Mouse (Mus musculus): ENCODE results near the gene Arhgef18. TPM values are rescaled to one million over a fixed set of nuclear protein-coding genes. Genes with fewer than 3 reads are reported as not detected.

Gene Arhgef18
- polyA plus RNA-seq, 1 experiment from 2014 or later: 12.1 TPM

- no peak overlapping the region for H3K27ac ChIP-seq (ENCODE audit: low read length)
- no peak overlapping the region for H3K9ac ChIP-seq (ENCODE audit: low read depth, low read length)
- no peaks in the 10 kb centered on the region for H3K9me3 ChIP-seq (replicated peaks; ENCODE audit: control insufficient read depth, low read length, poor library complexity, severe bottlenecking)
- H3K27me3 ChIP-seq (ENCODE audit: control insufficient read depth, insufficient read depth, low read depth, low read length): no peaks in the 10 kb centered on the region
- ATAC-seq: no peak
- H3K4me2 ChIP-seq (ENCODE audit: low read length): no peak overlapping the region
- 93% methylated on average over 5 of the region's 5 CpGs for WGBS
- no peak overlapping the region for H3K4me3 ChIP-seq (ENCODE audit: low read depth, low read length)
- H3K36me3 ChIP-seq (ENCODE audit: control insufficient read depth, insufficient read depth, low read length): peaks cover 4% of the 10 kb centered on the region; the same call in 1 of the 2 replicates
- H3K4me1 ChIP-seq (ENCODE audit: control insufficient read depth, insufficient read depth, low read length): no peaks in the 10 kb centered on the region
These were observed 32.4 kb downstream of the Arhgef18 start for GRCm38 (mm10) chr8:3425217-3425616.

GRCm38 (mm10) chr8:3426211-3426610 is 33.4 kb downstream of the Arhgef18 start:
- WGBS: 89% methylated on average over 3 of the region's 3 CpGs
- no peak for ATAC-seq

GRCm38 (mm10) chr8:3428426-3428825 is 35.6 kb downstream of the Arhgef18 start:
- Histone ChIP-seq H3K9me3 (replicated peaks; ENCODE audit: control insufficient read depth, low read length, poor library complexity, severe bottlenecking) (no peaks in the 10 kb centered on the region), H3K4me1 (ENCODE audit: control insufficient read depth, insufficient read depth, low read length) (no peaks in the 10 kb centered on the region), H3K9ac (ENCODE audit: low read depth, low read length) (no peak overlapping the region), H3K4me2 (ENCODE audit: low read length) (no peak overlapping the region), H3K36me3 (ENCODE audit: control insufficient read depth, insufficient read depth, low read length) (peaks cover 14% of the 10 kb centered on the region; the same call in 1 of the 2 replicates), H3K27me3 (ENCODE audit: control insufficient read depth, insufficient read depth, low read depth, low read length) (no peaks in the 10 kb centered on the region), H3K27ac (ENCODE audit: low read length) (no peak overlapping the region), H3K4me3 (ENCODE audit: low read depth, low read length) (no peak overlapping the region)
- 95% methylated on average over 2 of the region's 2 CpGs for WGBS
- no peak for ATAC-seq

More at GRCm38 (mm10) chr8:3426211-3426610, 33.4 kb downstream of the Arhgef18 start:
- Histone ChIP-seq H3K4me1 (ENCODE audit: control insufficient read depth, insufficient read depth, low read length) (no peaks in the 10 kb centered on the region), H3K27me3 (ENCODE audit: control insufficient read depth, insufficient read depth, low read depth, low read length) (no peaks in the 10 kb centered on the region), H3K36me3 (ENCODE audit: control insufficient read depth, insufficient read depth, low read length) (peaks cover 4% of the 10 kb centered on the region; the same call in 1 of the 2 replicates), H3K9ac (ENCODE audit: low read depth, low read length) (no peak overlapping the region), H3K9me3 (replicated peaks; ENCODE audit: control insufficient read depth, low read length, poor library complexity, severe bottlenecking) (no peaks in the 10 kb centered on the region), H3K4me3 (ENCODE audit: low read depth, low read length) (no peak overlapping the region), H3K4me2 (ENCODE audit: low read length) (no peak overlapping the region), H3K27ac (ENCODE audit: low read length) (no peak overlapping the region)

- H3K4me2 ChIP-seq (ENCODE audit: low read length): no peak overlapping the region
- H3K9ac ChIP-seq (ENCODE audit: low read depth, low read length): no peak overlapping the region
- H3K9me3 ChIP-seq (replicated peaks; ENCODE audit: control insufficient read depth, low read length, poor library complexity, severe bottlenecking): no peaks in the 10 kb centered on the region
- WGBS: 79% methylated on average over 2 of the region's 2 CpGs
- ATAC-seq: no peak
- no peak overlapping the region for H3K4me3 ChIP-seq (ENCODE audit: low read depth, low read length)
- no peaks in the 10 kb centered on the region for H3K27me3 ChIP-seq (ENCODE audit: control insufficient read depth, insufficient read depth, low read depth, low read length)
- H3K36me3 ChIP-seq (ENCODE audit: control insufficient read depth, insufficient read depth, low read length): peaks cover 14% of the 10 kb centered on the region; the same call in 1 of the 2 replicates
- H3K4me1 ChIP-seq (ENCODE audit: control insufficient read depth, insufficient read depth, low read length): no peaks in the 10 kb centered on the region
- H3K27ac ChIP-seq (ENCODE audit: low read length): no peak overlapping the region
These were observed 37.2 kb downstream of the Arhgef18 start for GRCm38 (mm10) chr8:3429966-3430365.

GRCm38 (mm10) chr8:3431113-3431512 is 38.3 kb downstream of the Arhgef18 start:
- Histone ChIP-seq H3K36me3 (ENCODE audit: control insufficient read depth, insufficient read depth, low read length) (peaks cover 20% of the 10 kb centered on the region), H3K4me1 (ENCODE audit: control insufficient read depth, insufficient read depth, low read length) (no peaks in the 10 kb centered on the region), H3K4me3 (ENCODE audit: low read depth, low read length) (no peak overlapping the region), H3K27ac (ENCODE audit: low read length) (no peak overlapping the region), H3K9ac (ENCODE audit: low read depth, low read length) (no peak overlapping the region), H3K27me3 (ENCODE audit: control insufficient read depth, insufficient read depth, low read depth, low read length) (no peaks in the 10 kb centered on the region), H3K9me3 (replicated peaks; ENCODE audit: control insufficient read depth, low read length, poor library complexity, severe bottlenecking) (no peaks in the 10 kb centered on the region), H3K4me2 (ENCODE audit: low read length) (no peak overlapping the region)
- 86% methylated on average over 3 of the region's 3 CpGs for WGBS
- ATAC-seq: no peak

- H3K4me2 ChIP-seq (ENCODE audit: low read length): no peak overlapping the region
- no peaks in the 10 kb centered on the region for H3K4me1 ChIP-seq (ENCODE audit: control insufficient read depth, insufficient read depth, low read length)
- no peak overlapping the region for H3K9ac ChIP-seq (ENCODE audit: low read depth, low read length)
- no peak for ATAC-seq
- H3K9me3 ChIP-seq (replicated peaks; ENCODE audit: control insufficient read depth, low read length, poor library complexity, severe bottlenecking): no peaks in the 10 kb centered on the region
- no peak overlapping the region for H3K4me3 ChIP-seq (ENCODE audit: low read depth, low read length)
- 85% methylated on average over 5 of the region's 6 CpGs for WGBS
- no peak overlapping the region for H3K27ac ChIP-seq (ENCODE audit: low read length)
- no peaks in the 10 kb centered on the region for H3K27me3 ChIP-seq (ENCODE audit: control insufficient read depth, insufficient read depth, low read depth, low read length)
- H3K36me3 ChIP-seq (ENCODE audit: control insufficient read depth, insufficient read depth, low read length): peaks cover 45% of the 10 kb centered on the region
These were observed 43.7 kb downstream of the Arhgef18 start for GRCm38 (mm10) chr8:3436492-3436891.

- H3K4me3 ChIP-seq (ENCODE audit: low read depth, low read length): no peak overlapping the region
- H3K9ac ChIP-seq (ENCODE audit: low read depth, low read length): no peak overlapping the region
- no peak overlapping the region for H3K4me2 ChIP-seq (ENCODE audit: low read length)
- H3K9me3 ChIP-seq (replicated peaks; ENCODE audit: control insufficient read depth, low read length, poor library complexity, severe bottlenecking): no peaks in the 10 kb centered on the region
- no peak overlapping the region for H3K27ac ChIP-seq (ENCODE audit: low read length)
- H3K27me3 ChIP-seq (ENCODE audit: control insufficient read depth, insufficient read depth, low read depth, low read length): no peaks in the 10 kb centered on the region
- WGBS: 77% methylated on average over 12 of the region's 12 CpGs
- no peak for ATAC-seq
- no peaks in the 10 kb centered on the region for H3K4me1 ChIP-seq (ENCODE audit: control insufficient read depth, insufficient read depth, low read length)
- peaks cover 38% of the 10 kb centered on the region for H3K36me3 ChIP-seq (ENCODE audit: control insufficient read depth, insufficient read depth, low read length)
These were observed 46.7 kb downstream of the Arhgef18 start for GRCm38 (mm10) chr8:3439510-3439909.

- no peak overlapping the region for H3K4me3 ChIP-seq (ENCODE audit: low read depth, low read length)
- peaks cover 44% of the 10 kb centered on the region for H3K36me3 ChIP-seq (ENCODE audit: control insufficient read depth, insufficient read depth, low read length)
- no peak overlapping the region for H3K9ac ChIP-seq (ENCODE audit: low read depth, low read length)
- no peaks in the 10 kb centered on the region for H3K9me3 ChIP-seq (replicated peaks; ENCODE audit: control insufficient read depth, low read length, poor library complexity, severe bottlenecking)
- H3K27ac ChIP-seq (ENCODE audit: low read length): no peak overlapping the region
- no peak for ATAC-seq
- no peak overlapping the region for H3K4me2 ChIP-seq (ENCODE audit: low read length)
- H3K27me3 ChIP-seq (ENCODE audit: control insufficient read depth, insufficient read depth, low read depth, low read length): no peaks in the 10 kb centered on the region
- 84% methylated on average over 2 of the region's 2 CpGs for WGBS
- no peaks in the 10 kb centered on the region for H3K4me1 ChIP-seq (ENCODE audit: control insufficient read depth, insufficient read depth, low read length)
These were observed 56.4 kb downstream of the Arhgef18 start for GRCm38 (mm10) chr8:3449226-3449625.

GRCm38 (mm10) chr8:3450670-3451069 is 57.9 kb downstream of the Arhgef18 start:
- H3K4me3 ChIP-seq (ENCODE audit: low read depth, low read length): no peak overlapping the region
- no peak overlapping the region for H3K4me2 ChIP-seq (ENCODE audit: low read length)
- H3K9me3 ChIP-seq (replicated peaks; ENCODE audit: control insufficient read depth, low read length, poor library complexity, severe bottlenecking): no peaks in the 10 kb centered on the region
- peak; percentile 31; the same call in 1 of the 2 replicates for ATAC-seq
- no peaks in the 10 kb centered on the region for H3K4me1 ChIP-seq (ENCODE audit: control insufficient read depth, insufficient read depth, low read length)
- WGBS: 31% methylated on average over 5 of the region's 5 CpGs
- no peak overlapping the region for H3K9ac ChIP-seq (ENCODE audit: low read depth, low read length)
- H3K27ac ChIP-seq (ENCODE audit: low read length): no peak overlapping the region
- no peaks in the 10 kb centered on the region for H3K27me3 ChIP-seq (ENCODE audit: control insufficient read depth, insufficient read depth, low read depth, low read length)
- H3K36me3 ChIP-seq (ENCODE audit: control insufficient read depth, insufficient read depth, low read length): peaks cover 47% of the 10 kb centered on the region

Measured in midbrain, embryonic 16.5 days (tissue).